Mouse (Mus musculus): ENCODE measurements around the gene Itgav.
A peak's percentile ranks its signal among the peaks of the same experiment; 100 is the strongest.

The Itgav gene

GRCm38 (mm10) chr2:83723921-83724826 lies at the start of gene Itgav:
Gene Itgav (plus strand): TSS chr2:83724397.
- peak; percentile 97 for DNase-seq

- DNase-seq = no peak
Measured at GRCm38 (mm10) chr2:83674421-83674820, 49.8 kb upstream of the Itgav start.

DNA sequence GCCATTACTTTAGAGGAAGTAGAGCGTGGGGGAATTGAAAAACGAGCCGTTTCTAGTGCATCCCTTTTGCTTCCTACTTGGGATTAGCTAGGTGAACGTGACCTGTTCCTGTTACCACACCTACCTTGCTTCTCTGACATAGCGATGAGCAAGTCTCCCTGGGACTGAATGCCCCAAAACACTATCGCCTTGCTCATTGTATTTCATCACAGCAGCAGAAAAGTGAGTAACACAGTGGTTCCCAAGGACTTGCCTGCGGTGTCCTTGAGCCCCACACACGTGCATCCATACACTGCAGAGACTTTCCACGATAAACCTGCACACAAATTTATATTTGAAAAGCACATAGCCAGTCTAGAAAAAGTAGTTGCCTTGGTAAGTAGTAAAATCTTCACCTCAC lies 49.3 kb upstream of the Itgav start:
- DNase-seq = no peak

DNA sequence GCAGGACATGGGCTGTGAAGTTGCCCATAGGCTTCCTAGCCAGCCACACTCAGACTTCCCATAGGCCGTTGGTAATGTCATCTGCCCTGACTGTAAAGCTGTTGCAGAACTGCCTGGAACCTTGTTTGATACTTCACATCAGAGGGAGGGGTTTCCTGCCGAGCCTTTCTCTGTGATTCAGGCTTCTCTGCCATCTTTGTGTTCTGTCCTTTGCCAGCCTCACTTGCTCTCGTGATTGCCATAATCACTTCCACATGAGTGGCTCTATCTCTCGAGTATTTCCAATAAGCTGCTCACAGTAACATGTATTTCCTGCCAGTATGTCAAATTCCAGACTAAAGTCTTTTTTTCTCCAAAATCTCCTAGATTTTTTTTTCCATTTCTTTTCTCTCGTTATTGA lies 48.5 kb upstream of the Itgav start:
- no peak for DNase-seq

- DNase-seq = no peak
Measured at GRCm38 (mm10) chr2:83676226-83676870, 47.8 kb upstream of the Itgav start.

- no peak for DNase-seq
Measured at GRCm38 (mm10) chr2:83681332-83681731, 42.9 kb upstream of the Itgav start.

DNA sequence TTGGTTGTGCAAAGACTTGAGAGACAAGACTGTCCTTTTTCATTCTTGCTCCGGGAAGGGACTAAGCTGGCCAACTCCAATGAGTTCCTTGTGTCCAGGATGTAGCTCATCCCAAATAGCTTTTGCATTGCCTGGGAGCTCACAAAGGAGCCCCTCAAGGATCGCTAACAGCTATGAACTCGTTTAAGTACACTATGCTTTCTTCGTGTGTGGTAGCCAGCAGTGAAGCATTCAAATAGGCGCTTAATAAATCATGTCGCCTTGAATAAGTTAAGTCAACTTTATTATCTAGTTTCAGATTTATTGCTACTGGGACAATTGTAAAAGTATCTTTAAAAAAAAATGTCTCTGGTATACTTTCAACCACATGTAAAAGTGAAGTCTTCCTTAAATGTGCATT lies 42.4 kb upstream of the Itgav start:
- DNase-seq = no peak

DNA sequence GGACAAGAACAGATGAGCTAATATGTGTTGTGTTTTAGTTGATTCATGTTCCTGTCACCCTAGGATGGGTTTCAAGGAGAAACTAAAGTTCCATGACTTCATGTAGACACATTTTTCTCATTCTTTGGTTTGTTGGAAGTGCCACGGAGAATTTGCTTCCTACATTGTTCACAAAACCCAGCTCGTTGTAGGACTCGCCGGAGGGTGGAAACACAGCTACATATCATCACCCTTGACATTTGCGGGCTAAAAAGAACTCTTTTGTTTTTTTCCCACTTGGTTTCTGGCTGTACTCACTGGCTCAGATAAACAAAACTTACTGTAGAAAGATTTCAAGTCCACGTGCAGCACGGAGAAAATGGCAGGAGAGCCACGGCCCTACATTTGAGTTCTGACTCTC lies 41.9 kb upstream of the Itgav start:
- DNase-seq = no peak

- DNase-seq = no peak
Measured at GRCm38 (mm10) chr2:83683731-83684519, 40.3 kb upstream of the Itgav start.

DNA sequence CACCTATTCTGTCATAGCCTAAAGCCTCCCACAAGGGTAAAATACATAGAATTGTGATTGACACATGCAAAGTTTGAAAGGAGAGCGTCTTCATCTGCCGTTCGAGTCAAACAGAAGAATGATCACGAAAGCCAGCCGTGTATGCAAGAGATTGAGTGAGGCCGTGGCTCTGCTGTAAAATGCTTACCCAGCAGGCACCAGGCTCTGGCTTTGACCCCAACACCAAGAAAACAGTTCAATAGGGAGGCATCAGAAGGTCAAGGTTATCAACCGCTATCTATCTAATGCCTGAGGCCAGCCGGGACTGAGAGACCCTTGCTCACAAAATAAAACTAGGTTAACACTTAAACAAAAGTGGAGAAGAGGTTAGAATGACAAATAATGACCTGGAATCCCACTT lies 39.5 kb upstream of the Itgav start:
- no peak for DNase-seq

DNA sequence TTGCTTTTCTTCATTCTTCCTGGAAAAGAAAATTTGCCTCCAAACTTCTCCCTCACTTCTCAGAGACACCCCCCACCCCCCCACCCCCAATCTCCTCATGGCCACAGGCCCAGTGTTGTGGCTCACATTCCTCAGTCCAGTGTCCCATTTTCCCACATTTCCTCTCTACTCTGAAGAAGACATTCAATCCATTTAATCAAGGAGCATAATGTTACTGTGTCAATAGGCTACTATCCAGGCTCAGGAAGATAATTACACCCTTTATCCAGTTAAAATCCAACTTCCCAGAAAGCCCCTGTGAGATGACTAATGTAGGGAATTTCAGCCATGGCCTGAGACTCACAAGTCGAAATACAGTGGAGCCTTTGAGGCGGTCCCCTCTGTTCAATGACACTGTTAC lies 33.8 kb upstream of the Itgav start:
- DNase-seq = no peak

- DNase-seq = peak; percentile 54
Measured at GRCm38 (mm10) chr2:83692651-83693545, 31.3 kb upstream of the Itgav start.

DNA sequence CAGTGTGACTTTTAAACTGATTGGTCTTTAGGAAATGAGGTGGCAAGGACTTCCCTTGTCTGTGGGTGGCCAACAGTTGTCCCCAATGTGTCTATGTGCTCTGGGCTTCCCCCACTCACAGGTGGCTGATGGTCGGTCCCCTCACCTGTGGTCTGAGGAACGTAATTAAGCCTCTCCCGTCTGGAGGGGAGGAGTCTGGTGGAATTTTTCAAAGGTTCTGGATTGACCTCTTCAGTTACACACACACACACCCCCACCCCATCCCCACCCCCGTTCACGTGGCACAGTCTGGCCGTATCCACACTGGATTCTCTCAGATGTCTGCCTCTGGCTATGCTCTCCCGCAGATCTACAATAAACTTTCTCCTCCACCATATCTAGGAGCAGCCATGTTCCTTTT lies 30.1 kb upstream of the Itgav start:
- DNase-seq = no peak

- DNase-seq = no peak
Measured at GRCm38 (mm10) chr2:83695345-83696247, 28.6 kb upstream of the Itgav start.

GRCm38 (mm10) chr2:83698484-83698883 lies 25.7 kb upstream of the Itgav start:
- no peak for DNase-seq

- no peak for DNase-seq
Measured at GRCm38 (mm10) chr2:83699324-83699723, 24.9 kb upstream of the Itgav start.

DNA sequence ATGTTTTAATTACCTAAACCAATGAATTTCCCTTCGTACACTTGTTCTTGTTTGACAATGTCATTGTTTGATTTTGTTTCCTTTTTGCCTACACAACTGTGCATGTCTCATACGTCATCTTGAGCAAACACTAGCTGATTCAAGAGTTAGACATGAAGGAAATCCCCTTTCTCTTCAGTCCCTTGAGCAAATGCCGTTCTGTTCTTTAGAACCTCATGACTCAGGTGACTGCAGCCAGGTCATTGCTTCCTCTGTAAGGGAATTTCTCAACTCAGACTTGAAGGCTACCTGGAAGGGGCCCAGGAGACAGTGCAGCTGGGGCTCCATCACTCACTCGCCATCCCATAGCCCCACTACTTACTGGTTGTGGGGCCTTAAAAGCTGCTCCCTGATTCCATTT lies 23.5 kb upstream of the Itgav start:
- no peak for DNase-seq

DNA sequence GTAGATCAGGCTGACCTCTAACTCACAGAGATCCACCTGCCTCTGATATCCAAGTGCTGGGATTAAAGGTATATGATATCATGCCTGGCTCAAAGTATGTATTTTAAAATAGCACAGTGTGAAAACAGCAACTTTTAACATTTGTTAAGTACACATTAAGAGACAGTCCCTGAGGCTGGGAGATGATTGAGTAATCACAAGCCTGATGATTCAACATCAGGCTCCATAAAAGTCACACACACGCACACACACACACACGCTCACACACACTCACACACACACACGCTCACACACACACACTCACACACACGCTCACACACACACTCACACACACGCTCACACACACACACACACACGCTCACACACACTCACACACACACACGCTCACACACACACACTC lies 21.8 kb upstream of the Itgav start:
- DNase-seq = no peak

GRCm38 (mm10) chr2:83705580-83706158 lies 18.5 kb upstream of the Itgav start:
- DNase-seq = no peak

GRCm38 (mm10) chr2:83709896-83710524 lies 14.2 kb upstream of the Itgav start:
- peak; percentile 85 for DNase-seq
